Mouse (Mus musculus) left cerebral cortex, postnatal 25 days (tissue): ENCODE measurements at regions not wholly inside any gene's neighbourhood (a gene's known extent, or its start where the extent isn't known, plus 50 kb on each side); places are given as distances from the start of the nearest gene placed in this dataset.
A peak's percentile ranks its signal among the peaks of the same experiment; 100 is the strongest.

Source experiments
- DNase-seq, 2 experiments: peaks; one replicate each; pipeline ENCODE4 v3.0.0; 2022; ENCODE audit warnings: low spot score in 2 of 2, mixed read lengths in 1 of 2
- intact Hi-C: fragments of 180-260 bp; cut with DNase I; formaldehyde crosslinking; loops from one replicate; pipeline ENCODE4 v1.15.1; 2025

GRCm38 (mm10) chr2:116807207-116807606 is 71.3 kb upstream of the Tmco5 start:
- intact Hi-C loops, result no loop called here
- no peak for DNase-seq

GRCm38 (mm10) chr2:116807636-116808035 is 70.9 kb upstream of the Tmco5 start:
- intact Hi-C loops, result no loop called here
- no peak for DNase-seq

GRCm38 (mm10) chr2:116808113-116808512 is 70.4 kb upstream of the Tmco5 start:
- DNase-seq, result no peak
- intact Hi-C loops, result no loop called here

GRCm38 (mm10) chr2:116808554-116808953 is 69.9 kb upstream of the Tmco5 start:
- intact Hi-C loops, result no loop called here
- DNase-seq, result no peak

- intact Hi-C loops, result loop anchor here (10.0 kb wide), 1 partner anchor 1295 kb away; no protein-coding TSS in a partner anchor
- DNase-seq, result no peak
Measured at GRCm38 (mm10) chr2:116810116-116810515, 68.4 kb upstream of the Tmco5 start.

- no peak for DNase-seq
- intact Hi-C loops, result loop anchor here (10.0 kb wide), 1 partner anchor 1298 kb away; no protein-coding TSS in a partner anchor
Measured at GRCm38 (mm10) chr2:116812869-116813558, 65.5 kb upstream of the Tmco5 start.

GRCm38 (mm10) chr2:116813559-116813895 is 65.0 kb upstream of the Tmco5 start:
- DNase-seq, result no peak
- intact Hi-C loops, result loop anchor here (10.0 kb wide), 1 partner anchor 1299 kb away; no protein-coding TSS in a partner anchor

DNA sequence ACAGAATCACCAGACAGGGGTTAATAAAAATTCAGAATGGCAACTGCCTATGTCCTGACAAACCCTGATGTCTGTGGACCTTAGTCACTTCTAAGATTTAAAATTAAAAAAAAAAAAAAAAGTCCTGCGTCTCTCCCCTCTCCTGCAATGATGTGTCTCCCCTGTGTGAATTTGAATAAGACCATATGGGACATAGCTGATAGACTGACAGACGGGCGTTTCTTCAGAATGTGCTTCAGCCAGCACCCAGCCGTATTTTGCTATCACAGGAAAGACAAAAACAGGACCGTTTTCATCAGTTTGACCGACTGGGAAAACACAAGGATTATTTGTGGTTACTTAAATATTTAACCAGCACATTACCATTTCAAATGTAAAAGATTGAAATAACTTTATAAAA is 61.4 kb upstream of the Tmco5 start:
- no peak for DNase-seq
- intact Hi-C loops, result loop anchor here (10.0 kb wide), 1 partner anchor 1302 kb away; no protein-coding TSS in a partner anchor

DNA sequence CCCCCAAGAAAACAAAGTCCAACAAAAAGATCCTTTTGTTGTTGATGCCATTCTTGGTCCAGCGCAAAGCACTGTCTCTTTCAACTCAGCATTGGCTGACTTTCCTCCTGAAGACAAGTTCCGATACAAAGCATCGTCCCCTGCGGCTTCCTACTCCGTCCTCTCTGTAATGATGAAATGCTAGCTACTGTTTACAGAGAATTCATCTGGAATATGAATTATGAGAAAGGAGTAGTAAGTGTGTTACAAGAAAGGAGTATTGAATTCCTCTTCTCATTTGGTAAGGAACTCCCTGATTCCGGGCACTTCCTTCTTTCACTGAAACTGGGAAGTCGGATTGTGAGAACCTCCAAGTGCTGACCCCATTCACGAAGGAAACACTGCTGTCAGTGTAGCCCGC is 60.9 kb upstream of the Tmco5 start:
- intact Hi-C loops, result loop anchor here (10.0 kb wide), 1 partner anchor 1303 kb away; no protein-coding TSS in a partner anchor
- no peak for DNase-seq

DNA sequence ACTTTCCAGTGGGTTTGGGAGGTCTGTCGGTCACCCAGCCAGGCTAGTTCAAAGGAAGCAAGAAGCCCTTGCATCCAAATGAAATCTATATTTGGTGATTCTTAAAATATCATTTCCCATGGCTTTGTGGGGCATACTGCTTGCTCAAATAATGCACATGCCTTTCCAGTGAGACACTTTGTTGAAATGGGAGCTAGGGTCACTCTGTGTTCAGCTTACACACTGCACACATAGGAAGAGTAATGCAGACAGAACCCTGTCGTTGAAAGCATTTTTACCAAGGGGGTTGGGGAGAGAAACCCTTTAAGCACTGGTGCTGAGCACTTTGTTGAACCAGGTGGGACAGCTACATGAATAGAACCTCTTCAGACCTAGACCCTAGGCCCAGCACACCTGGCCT is 59.9 kb upstream of the Tmco5 start:
- no peak for DNase-seq
- intact Hi-C loops, result loop anchor here (10.0 kb wide), 1 partner anchor 1304 kb away; no protein-coding TSS in a partner anchor

DNA sequence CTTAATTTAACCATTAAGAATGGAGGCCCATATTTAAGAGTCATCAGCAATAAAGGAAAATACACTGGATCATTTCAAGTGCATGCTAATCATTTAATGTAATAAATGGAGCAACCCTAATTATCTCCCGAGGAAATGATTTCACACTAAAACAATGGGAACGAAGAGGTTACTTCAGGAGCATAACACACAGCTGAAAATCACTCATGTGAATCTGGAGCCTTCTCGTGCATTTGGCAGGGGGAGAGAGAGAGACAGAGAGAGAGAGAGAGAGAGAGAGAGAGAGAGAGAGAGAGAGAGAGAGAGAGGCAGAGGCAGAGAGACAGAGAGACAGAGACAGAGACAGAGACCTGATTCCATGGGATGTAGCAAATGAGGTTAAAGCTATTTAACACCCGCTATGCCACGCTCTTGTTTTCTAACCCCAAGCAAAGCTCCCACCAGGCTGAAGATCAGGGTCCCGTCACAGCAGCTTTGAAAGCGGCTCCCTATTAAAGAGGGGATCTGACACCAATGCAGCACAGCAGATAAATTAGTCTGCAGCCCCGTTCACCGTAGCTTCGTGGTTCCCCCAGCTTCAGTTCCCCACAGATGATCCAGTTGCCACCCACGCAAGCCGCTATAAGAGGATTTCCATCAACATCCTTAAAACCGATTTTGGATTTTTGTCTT is 59.3 kb upstream of the Tmco5 start:
- DNase-seq, result no peak
- intact Hi-C loops, result loop anchor here (10.0 kb wide), 1 partner anchor 1304 kb away; no protein-coding TSS in a partner anchor

DNA sequence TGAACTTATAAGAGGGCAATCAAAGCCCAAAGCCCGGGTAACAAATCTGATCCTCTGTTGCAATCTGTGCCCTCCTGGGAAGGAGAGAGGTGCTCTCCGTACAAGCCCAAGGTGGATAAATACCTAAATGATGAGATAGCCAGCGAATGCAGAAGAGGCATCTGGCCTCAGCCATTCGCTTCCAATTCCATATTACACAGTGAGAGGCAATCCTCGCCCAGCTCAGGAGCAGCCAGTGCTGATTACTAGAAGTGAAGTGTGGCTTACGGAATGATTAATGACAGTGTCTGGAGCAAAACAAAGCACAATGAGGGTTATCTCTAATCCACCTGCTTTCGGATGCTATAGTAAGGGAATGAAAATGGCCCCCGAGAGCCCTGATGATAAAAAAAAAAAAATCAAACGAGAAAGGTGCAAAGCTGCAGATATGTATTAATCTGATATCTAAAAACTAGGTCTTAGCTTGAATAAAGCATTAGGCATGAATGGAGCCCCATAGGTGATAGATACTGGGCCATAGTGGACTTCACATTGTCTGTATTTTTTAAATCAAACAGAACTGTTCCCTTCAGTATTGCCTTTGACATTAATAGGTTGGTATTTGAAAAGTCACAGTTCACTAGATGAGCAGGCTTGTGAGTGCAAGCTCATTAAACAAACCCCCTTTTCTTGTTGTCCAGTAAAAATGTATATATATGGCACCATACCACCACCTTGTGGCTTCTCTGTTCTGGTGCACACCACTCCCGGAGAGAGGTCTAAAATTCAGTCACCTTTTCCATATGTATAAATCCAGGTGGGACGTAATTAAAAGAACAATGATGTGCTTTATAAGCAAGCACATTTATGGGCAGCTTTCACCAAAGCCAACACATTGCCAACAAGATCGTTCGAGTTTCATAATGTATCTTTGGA is 57.4 kb upstream of the Tmco5 start:
- intact Hi-C loops, result loop anchor here (5.0 to 10.0 kb wide), 3 partner anchors 746 to 1556 kb away; no protein-coding TSS in a partner anchor

More for the DNA sequence above, 57.4 kb upstream of the Tmco5 start:
- DNase-seq, result peak; percentile 49 to 53
